Mouse (Mus musculus) adrenal gland, adult 2 months (tissue): ENCODE measurements around the gene Ank2. TPM values are rescaled to one million over a fixed set of nuclear protein-coding genes. Genes with fewer than 3 reads are reported as not detected.

Experiments used
- DNase-seq: peaks from one replicate; pipeline ENCODE4 v3.0.0; 2021
- polyA plus RNA-seq: library from polyadenylated mRNA; depleted of rRNA; stranded (reverse); fragments of >200 nt; gene quantifications from 2 replicates; pipeline ENCODE4 v1.2.3, GENCODE M21; 2012
- total RNA-seq, 2 experiments: library from RNA; stranded (reverse); gene quantifications; 2 replicates each; pipeline ENCODE4 v1.2.3; 2021

The Ank2 gene
- total and polyA plus RNA-seq, 3 experiments = 30.1 to 44.8 (median 36.3) TPM

DNA sequence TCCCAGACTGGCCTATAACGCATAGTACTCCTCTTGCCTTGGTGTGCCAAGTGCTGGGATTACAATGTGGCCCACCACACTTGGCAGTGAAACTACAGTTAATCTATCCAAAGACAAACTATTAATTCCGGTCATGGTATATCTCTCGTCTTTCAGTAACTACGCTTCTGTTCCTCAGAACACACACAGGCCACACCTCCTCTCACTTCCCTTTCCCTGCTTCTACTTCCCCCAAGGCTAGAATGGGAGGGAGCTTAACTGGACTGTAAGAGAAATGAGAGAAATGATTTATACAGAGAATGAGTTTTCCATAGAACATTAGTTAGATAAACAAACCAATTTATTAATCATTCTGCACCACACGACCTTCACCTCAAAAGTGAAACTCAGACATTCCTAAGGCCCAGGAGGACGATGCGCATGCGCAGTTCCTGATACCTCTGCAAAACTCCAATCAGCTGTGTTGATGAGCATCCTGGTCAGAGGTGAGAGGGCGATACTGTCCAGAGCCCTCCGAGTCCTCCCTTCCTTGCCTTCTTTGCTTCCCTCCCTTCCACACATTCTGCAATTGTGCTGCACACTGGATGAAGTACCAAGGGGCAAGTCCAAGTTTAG is 206.2 kb downstream of the Ank2 start:
- no peak for DNase-seq

GRCm38 (mm10) chr3:127282277-127282676 is 216.9 kb downstream of the Ank2 start:
- DNase-seq = no peak

GRCm38 (mm10) chr3:127281390-127281789 is 217.8 kb downstream of the Ank2 start:
- no peak for DNase-seq

DNA sequence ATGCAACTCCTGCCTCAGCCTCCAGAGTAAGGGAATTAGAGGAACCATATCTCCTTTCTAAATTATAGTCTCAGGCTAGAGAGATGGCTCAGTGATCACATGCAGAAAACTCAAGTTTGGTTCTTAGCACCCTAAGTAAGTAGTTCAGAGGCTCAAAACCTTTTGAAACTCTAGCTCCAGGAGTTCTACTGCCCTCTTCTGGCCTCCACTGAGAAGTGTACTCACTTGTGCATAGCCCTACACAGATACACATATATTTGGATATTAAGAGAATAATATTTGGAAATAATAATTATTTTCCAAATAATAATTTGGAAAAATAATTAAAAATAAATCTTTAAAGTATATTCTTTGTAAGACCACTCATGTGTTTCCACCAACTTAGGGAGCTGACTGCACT is 218.8 kb downstream of the Ank2 start:
- DNase-seq = no peak

GRCm38 (mm10) chr3:127275953-127276352 is 223.2 kb downstream of the Ank2 start:
- DNase-seq = no peak

- no peak for DNase-seq
These were observed 226.3 kb downstream of the Ank2 start for GRCm38 (mm10) chr3:127272801-127273200.

DNA sequence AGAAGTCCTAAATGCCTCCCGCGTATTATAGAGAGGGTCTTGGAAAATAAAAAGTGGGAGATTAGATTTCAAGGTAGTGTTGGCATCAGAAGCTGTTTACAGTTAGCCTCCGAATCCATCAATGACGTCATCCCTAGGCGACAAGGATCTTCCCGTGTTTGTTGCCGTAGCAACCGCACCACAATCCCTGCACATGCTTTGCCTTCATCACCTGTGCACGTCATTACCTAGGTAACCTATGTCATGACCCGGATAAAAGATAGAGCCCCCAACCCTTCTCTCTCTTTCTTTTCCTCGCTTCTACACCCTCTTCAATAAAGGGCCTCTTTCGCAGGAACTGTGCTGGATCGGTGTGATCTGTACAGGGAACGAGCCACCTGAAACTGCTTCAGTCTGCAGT is 229.5 kb downstream of the Ank2 start:
- DNase-seq = no peak

- no peak for DNase-seq
These were observed 231.3 kb downstream of the Ank2 start for GRCm38 (mm10) chr3:127267846-127268245.

DNA sequence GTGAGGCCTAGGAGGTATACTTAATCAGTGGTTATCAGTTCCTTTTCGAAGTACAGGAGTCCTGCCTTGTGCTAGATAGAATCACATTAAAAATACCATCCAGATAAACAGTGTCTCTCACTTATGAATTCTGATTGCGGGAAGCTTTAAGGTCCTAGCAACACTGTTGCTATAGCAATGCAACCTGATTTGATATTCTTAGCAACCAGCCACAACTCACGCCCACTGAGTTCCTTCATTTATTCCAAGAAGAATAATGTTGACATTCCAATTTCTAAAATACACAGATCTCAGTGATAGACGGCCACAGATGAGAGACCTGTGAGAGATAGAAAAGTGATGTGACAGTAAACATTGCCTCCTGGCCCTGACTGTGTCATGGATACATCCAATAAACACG is 233.4 kb downstream of the Ank2 start:
- DNase-seq = no peak

DNA sequence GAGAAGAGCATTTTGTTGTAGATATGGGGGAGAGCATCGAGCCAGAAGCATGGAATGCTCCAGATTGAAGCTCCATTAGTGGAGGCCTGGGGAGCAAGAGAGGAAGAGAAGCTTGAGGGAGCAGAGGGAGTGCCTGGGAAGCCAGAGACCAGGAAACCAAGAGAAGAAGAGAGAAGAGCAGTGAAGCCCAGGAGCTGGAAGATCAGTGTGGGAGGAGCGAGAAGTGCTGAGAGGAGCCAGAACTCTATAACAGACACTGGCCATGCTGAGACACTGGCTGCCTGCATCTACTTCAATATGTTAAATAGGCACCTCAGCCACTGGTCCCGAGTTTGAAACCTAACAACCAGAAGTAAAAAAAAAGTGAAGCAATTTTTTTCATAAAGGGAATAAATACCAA is 234.0 kb downstream of the Ank2 start:
- DNase-seq = no peak

- no peak for DNase-seq
These were observed 238.4 kb downstream of the Ank2 start for GRCm38 (mm10) chr3:127260786-127261166.

- DNase-seq = no peak
These were observed 239.0 kb downstream of the Ank2 start for GRCm38 (mm10) chr3:127260007-127260785.

DNA sequence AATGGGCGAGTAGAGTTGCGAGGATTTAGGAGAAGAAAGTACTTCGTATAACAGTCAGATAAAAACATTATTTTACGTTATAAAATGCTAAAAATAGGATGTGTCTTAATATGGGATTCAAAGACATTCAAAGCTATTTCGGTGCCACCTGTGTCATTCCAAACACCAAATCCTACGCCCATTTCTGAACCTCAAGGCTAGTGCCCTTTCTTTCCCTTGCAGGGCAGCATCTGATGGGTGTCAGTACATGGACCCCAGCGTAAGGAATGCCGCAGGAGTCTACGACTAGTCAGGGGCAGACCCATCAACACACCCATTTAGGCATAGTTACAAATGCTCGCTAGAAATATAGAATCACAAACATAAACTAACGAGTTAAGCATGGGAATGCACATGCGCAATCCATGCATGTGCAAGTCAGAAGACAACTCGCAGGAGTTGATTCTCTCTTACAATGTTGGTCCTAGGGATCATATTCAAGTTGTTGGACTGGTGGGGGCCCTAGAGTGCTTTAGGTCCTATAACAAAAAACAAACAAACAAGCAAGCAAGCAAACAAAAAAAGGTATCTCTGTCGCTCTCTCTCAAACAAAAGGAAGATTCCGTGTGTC is 240.6 kb downstream of the Ank2 start:
- DNase-seq = no peak

DNA sequence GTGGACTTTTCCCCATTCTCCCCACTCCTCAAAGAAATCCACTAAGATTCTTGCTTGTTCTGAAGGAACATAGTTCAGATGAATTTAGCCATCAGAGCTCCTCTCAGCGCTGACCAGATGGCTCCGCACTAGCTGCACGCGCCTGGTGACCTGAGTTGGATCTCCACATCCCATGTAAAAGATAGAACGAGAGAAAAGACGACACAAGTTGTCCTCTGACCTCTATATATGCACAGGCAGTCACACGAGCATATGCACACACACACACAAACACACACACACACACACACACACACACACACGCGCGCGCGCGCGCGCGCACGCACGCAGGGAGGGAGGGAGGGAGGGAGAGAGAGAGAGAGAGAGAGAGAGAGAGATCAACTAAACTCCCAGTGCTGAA is 241.2 kb downstream of the Ank2 start:
- peak; percentile 23 for DNase-seq

GRCm38 (mm10) chr3:127257279-127257925 is 241.7 kb downstream of the Ank2 start:
- peak; percentile 48 for DNase-seq

- no peak for DNase-seq
These were observed 242.5 kb downstream of the Ank2 start for GRCm38 (mm10) chr3:127256681-127257080.

- DNase-seq = no peak
These were observed 248.2 kb downstream of the Ank2 start for GRCm38 (mm10) chr3:127250930-127251329.

GRCm38 (mm10) chr3:127248611-127249010 is 250.5 kb downstream of the Ank2 start:
- DNase-seq = no peak

- no peak for DNase-seq
These were observed 252.0 kb downstream of the Ank2 start for GRCm38 (mm10) chr3:127246989-127247708.

- no peak for DNase-seq
These were observed 255.1 kb downstream of the Ank2 start for GRCm38 (mm10) chr3:127243928-127244642.

DNA sequence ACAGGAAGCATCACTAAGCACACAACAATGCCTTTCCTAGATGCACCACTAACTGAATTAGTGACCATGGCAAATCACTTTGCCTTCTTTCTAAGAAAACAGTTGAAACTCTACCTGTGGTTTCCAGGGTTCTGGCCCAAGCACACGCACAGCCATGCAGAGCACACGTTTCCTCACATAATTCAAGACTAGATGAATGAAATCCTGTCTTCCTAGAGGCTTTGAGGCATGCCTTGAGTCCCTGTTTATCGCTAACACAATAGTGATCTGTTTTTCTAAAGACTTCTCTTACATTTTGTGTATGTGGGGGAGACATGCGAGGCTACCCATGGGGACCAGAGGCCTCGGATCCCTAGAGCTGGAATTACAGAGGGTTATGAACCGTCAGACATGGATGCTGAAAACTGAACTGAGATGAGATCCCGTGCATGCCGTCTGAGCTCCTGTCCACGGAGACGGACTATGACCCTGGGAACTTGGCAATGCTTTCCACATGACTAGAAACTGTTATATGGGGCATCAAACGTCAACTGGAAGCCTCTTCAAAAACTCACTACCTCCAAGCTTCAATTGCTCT is 256.8 kb downstream of the Ank2 start:
- no peak for DNase-seq
